Mouse (Mus musculus) bone marrow, adult 2 months (tissue): ENCODE measurements around the gene Atg4d.

Experiments used
- CTCF ChIP-seq: fragments of 200-500 bp; IDR thresholded peaks from 2 replicates; pipeline ENCODE4 v1.5.1; 2011; ENCODE audit warnings: low read length, control low read depth; ENCODE audit not compliant: control insufficient read depth, insufficient read depth
- POLR2A ChIP-seq: fragments of 200-500 bp; IDR thresholded peaks from 2 replicates; pipeline ENCODE4 v1.6.1; 2011; ENCODE audit warnings: low read depth, mild to moderate bottlenecking, control low read depth, low read length, borderline replicate concordance; ENCODE audit not compliant: control insufficient read depth

- no peak for TF ChIP-seq CTCF
- no peak for TF ChIP-seq POLR2A
These were observed 57.3 kb downstream of the Atg4d start for GRCm38 (mm10) chr9:21322211-21322916.
